Mouse (Mus musculus): Measurements from ENCODE around the gene Gm9918.

GRCm38 (mm10) chr15:102295633-102296367, 25.4 kb downstream of the Gm9918 start, which contains the start of gene Espl1:
- peak; percentile 25; the same call in 1 of the 2 replicates for TF ChIP-seq POLR2A (IDR thresholded peaks at IDR 0.05; ENCODE audit: borderline replicate concordance, extremely low read depth, insufficient read depth, insufficient read length, poor library complexity, severe bottlenecking)
- no peak for TF ChIP-seq CTCF (IDR thresholded peaks at IDR 0.05; ENCODE audit: borderline replicate concordance, extremely low read depth, insufficient read depth, insufficient read length)

All from brain, embryonic 14.5 days (tissue).